Mouse (Mus musculus) heart, adult 2 months (tissue): ENCODE measurements around the gene E2f4. TPM values are rescaled to one million over a fixed set of nuclear protein-coding genes. Genes with fewer than 3 reads are reported as not detected.

Experiments used
- DNase-seq, 2 experiments: peaks; one replicate each; pipeline ENCODE4 v3.0.0; 2021
- H3K27ac ChIP-seq: fragments of 200-600 bp; 2 replicates; pipeline ENCODE4 v1.8.1; 2022
- H3K27me3 ChIP-seq: fragments of 200-500 bp; 2 replicates; pipeline ENCODE4 v1.6.1; 2012; ENCODE audit warnings: mild to moderate bottlenecking, low read length, inconsistent platforms, mixed read lengths; ENCODE audit not compliant: control insufficient read depth, insufficient read depth
- H3K36me3 ChIP-seq: fragments of 200-500 bp; 2 replicates; pipeline ENCODE4 v1.6.1; 2012; ENCODE audit warnings: low read length, inconsistent platforms; ENCODE audit not compliant: control insufficient read depth, insufficient read depth
- H3K4me1 ChIP-seq: fragments of 200-500 bp; 2 replicates; pipeline ENCODE4 v1.6.1; 2011; ENCODE audit warnings: low read length; ENCODE audit not compliant: control insufficient read depth, insufficient read depth
- H3K4me3 ChIP-seq: fragments of 200-600 bp; 2 replicates; pipeline ENCODE4 v1.8.1; 2022
- H3K79me2 ChIP-seq: fragments of 200-500 bp; replicated peaks from 2 replicates; pipeline ENCODE4 v1.6.1; 2012; ENCODE audit warnings: mild to moderate bottlenecking, inconsistent platforms, low read length, moderate library complexity, mixed read lengths; ENCODE audit not compliant: control insufficient read depth, insufficient read depth
- H3K9ac ChIP-seq: fragments of 200-500 bp; 2 replicates; pipeline ENCODE4 v1.6.1; 2012; ENCODE audit warnings: low read depth, mild to moderate bottlenecking, control low read depth, inconsistent platforms, low read length, mixed read lengths
- CTCF ChIP-seq: fragments of 200-600 bp; IDR thresholded peaks from 2 replicates; pipeline ENCODE4 v1.8.1; 2022; ENCODE audit warnings: antibody characterized with exemption, mild to moderate bottlenecking, moderate library complexity
- EP300 ChIP-seq: fragments of 200-500 bp; IDR thresholded peaks from 2 replicates; pipeline ENCODE4 v1.6.1; 2011; ENCODE audit warnings: low read depth, low read length, control low read depth; ENCODE audit not compliant: insufficient read depth
- POLR2A ChIP-seq: fragments of 200-500 bp; IDR thresholded peaks from 2 replicates; pipeline ENCODE4 v1.6.1; 2011; ENCODE audit warnings: mild to moderate bottlenecking, low read depth, low read length, control low read depth; ENCODE audit not compliant: insufficient read depth
- WGBS: fragments of 180-500 bp; shearing (Covaris S2); methylation state at CpG from one replicate; pipeline ENCODE4 v1.1.7; 2018; 5-methylcytosine and 5-hydroxymethylcytosine counted together
- intact Hi-C: fragments of 180-260 bp; cut with DNase I; formaldehyde crosslinking; loops from one replicate; pipeline ENCODE4 v1.15.1; 2025
- polyA plus RNA-seq: library from polyadenylated mRNA; depleted of rRNA; stranded (reverse); fragments of >200 nt; gene quantifications from 2 replicates; pipeline ENCODE4 v1.2.3, GENCODE M21; 2012
- total RNA-seq, 2 experiments: library from RNA; stranded (reverse); gene quantifications; 2 replicates each; pipeline ENCODE4 v1.2.3; 2021

Gene E2f4
- total and polyA plus RNA-seq, 3 experiments = 21.1 to 61.8 (median 21.5) TPM

DNA sequence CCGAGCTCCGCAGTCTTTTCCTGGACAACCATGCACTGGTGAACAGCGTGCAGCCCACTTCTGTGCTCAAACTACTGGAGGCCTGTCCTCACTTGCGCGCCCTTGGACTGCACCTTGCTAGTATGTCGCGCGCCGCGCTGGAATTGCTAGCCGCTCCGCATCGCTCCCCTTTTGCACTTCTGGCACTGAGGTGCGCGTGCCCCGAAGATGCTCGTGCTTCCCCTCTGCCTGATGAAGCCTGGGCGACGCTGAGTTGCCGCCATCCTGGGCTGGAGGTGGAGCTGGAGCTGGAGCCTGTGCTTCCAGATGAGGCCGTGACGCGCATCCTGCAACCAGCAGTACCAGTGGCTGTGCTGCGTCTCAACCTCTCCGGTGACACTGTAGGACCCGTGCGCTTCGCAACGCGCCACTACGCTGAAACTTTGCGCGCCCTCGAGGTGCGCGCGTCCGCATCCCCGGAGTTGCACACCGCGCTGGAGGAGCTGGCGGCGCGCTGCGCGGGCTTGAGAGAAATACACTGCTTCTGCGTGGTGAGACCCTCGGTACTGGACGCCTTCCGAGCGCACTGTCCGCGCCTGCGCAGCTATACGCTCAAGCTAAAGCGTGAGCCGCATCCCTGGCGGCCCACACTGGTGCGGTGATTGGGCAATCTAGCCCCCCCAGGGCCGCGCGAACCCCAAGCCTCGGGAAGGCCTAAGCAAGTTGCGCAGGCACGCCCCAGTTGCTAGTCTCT is 29.0 kb upstream of the E2f4 start:
- Histone ChIP-seq H3K4me3 (peak overlapping the region; percentile 45), H3K9ac (peak overlapping the region; percentile 86), H3K36me3 (no peaks in the 10 kb centered on the region), H3K27ac (peak overlapping the region; percentile 75), H3K27me3 (no peaks in the 10 kb centered on the region), H3K4me1 (peaks cover 3% of the 10 kb centered on the region), H3K79me2 (no peaks in the 10 kb centered on the region)
- no peak for TF ChIP-seq EP300
- TF ChIP-seq CTCF = no peak
- TF ChIP-seq POLR2A = no peak
- WGBS = 26% methylated on average over 65 of the region's 65 CpGs
- DNase-seq = peak; percentile 27 to 41
- intact Hi-C loops = loop anchor here (10.0 kb wide), 1 partner anchor 614 kb away; no protein-coding TSS in a partner anchor

DNA sequence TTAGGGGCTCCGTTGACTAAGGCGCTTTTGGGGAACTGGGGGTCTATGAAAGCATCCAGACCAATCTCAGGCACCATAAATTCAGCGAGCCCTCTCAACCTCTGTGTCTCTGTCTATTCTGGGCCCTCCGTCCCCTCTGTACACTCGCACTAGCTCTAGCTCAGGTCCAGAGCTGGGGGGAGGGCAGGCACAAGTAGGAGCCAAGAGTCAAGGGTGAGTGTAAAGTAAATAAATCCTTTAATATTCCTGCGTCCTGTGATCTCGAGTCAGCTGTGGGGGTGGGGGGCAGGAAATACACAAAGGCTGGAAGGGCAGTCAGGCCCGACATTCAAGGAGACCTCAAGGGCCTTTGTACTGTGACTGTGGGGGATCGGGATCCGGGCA is 28.4 kb upstream of the E2f4 start:
- no peak for DNase-seq
- H3K36me3 ChIP-seq = no peaks in the 10 kb centered on the region
- H3K79me2 ChIP-seq = no peaks in the 10 kb centered on the region
- intact Hi-C loops = loop anchor here (10.0 kb wide), 1 partner anchor 614 kb away; no protein-coding TSS in a partner anchor
- peak overlapping the region; percentile 86 for H3K9ac ChIP-seq
- H3K27me3 ChIP-seq = no peaks in the 10 kb centered on the region
- TF ChIP-seq EP300 (0 out of 2 replicates have a peak, but pooled peaks have one; percentile 33), CTCF (no peak)
- 12% methylated on average over 10 of the region's 10 CpGs for WGBS
- H3K4me1 ChIP-seq = peaks cover 3% of the 10 kb centered on the region
- H3K27ac ChIP-seq = peak overlapping the region; percentile 75
- H3K4me3 ChIP-seq = peak overlapping the region; percentile 45

DNA sequence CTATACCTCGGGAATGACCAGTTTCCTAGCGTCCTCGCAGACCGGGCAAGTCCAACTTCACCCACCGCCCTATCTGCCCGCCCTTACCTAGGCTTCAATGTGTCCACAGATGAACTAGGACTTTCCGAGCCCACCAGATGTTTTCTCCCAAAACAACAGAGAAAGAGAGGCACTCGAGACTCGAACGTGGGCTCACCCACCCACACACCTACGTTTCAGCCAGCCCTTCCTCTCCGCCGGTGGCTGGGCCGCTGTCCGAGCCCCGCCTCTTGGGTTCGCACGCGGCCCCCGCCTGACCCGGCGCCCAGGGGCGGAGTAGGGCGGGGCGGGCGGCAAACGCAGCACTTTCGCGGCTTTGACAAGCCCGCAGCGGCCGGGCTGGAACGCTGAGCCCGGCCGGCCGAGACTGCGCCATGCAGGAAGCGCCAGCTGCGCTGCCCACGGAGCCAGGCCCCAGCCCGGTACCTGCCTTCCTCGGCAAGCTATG is 28.0 kb upstream of the E2f4 start, which contains the start of gene Hsf4:
Gene Hsf4 (plus strand): TSS at position 341 of the 487 bp plus-strand sequence.
- DNase-seq = peak; percentile 85 to 87
- Histone ChIP-seq H3K4me3 (peak within 1 kb of the TSS; percentile 45), H3K4me1 (peaks cover 3% of the 10 kb centered on the region), H3K9ac (peak within 1 kb of the TSS; percentile 86), H3K79me2 (no peaks in the 10 kb centered on the region), H3K27ac (peak within 1 kb of the TSS; percentile 75), H3K36me3 (no peaks in the 10 kb centered on the region), H3K27me3 (no peaks in the 10 kb centered on the region)
- peak; percentile 47; the same call in 1 of the 2 replicates for TF ChIP-seq POLR2A
- no peak for TF ChIP-seq EP300
- no peak for TF ChIP-seq CTCF
- intact Hi-C loops = loop anchor here (10.0 kb wide), 1 partner anchor 615 kb away; no protein-coding TSS in a partner anchor
- WGBS = 2% methylated on average over 42 of the region's 42 CpGs

DNA sequence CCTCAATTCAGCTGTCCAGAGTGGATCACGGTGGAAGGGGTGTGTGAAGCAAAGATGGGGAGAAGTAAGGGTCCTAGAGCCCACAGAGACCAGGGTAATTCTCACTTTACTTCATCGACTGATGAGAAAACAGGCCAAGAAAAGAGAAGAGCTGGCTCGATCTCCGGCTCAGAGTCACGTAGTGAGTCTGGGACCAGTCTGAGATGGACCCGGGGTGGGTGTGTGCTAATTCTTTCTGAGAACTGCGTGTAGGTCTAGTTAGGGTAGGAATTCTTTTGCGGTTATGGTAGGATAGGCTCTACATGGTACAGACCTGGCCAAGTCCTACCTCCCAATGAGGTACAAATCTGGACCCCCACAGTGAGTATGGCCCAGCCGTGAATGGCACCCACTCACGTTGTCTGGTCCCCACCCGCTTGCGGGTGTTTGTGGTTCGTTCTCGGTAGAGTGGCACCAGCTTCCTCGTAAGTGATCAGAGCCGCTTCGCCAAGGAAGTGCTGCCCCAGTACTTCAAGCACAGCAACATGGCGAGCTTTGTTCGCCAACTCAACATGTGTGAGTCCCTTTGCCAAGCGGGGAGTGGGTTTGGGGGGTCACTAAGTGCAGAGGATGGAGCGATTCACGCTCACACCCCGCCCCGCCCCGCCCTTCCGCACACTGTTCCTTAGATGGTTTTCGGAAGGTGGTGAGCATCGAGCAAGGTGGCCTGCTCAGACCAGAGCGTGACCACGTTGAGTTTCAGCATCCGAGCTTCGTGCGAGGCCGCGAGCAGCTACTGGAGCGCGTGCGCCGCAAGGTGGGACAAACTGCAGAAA is 27.2 kb upstream of the E2f4 start:
- Histone ChIP-seq H3K4me1 (peaks cover 3% of the 10 kb centered on the region; the same call in 1 of the 2 replicates), H3K79me2 (no peaks in the 10 kb centered on the region), H3K9ac (peak overlapping the region; percentile 86), H3K27ac (peak overlapping the region; percentile 75), H3K36me3 (no peaks in the 10 kb centered on the region), H3K4me3 (peak overlapping the region; percentile 45), H3K27me3 (no peaks in the 10 kb centered on the region)
- no peak for TF ChIP-seq POLR2A
- TF ChIP-seq CTCF = no peak
- no peak for TF ChIP-seq EP300
- peak in 1 of 2 experiments; percentile 23 for DNase-seq
- intact Hi-C loops = no loop called here
- WGBS = 40% methylated on average over 39 of the region's 39 CpGs

DNA sequence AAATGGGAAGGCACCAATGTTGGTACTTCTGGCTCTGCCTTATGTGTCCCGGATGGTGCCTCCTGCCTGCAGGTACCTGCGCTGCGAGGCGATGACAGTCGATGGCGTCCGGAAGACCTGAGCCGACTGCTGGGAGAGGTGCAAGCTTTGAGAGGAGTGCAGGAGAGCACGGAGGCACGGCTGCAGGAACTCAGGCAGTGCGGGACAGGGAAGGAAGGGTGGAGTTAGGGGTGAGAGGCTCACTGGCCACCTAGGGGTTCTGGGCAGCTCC is 26.6 kb upstream of the E2f4 start:
- intact Hi-C loops = no loop called here
- no peaks in the 10 kb centered on the region for H3K79me2 ChIP-seq
- no peaks in the 10 kb centered on the region for H3K27me3 ChIP-seq
- no peak overlapping the region for H3K9ac ChIP-seq
- TF ChIP-seq CTCF (no peak), POLR2A (no peak)
- peak in 1 of 2 experiments; percentile 15 for DNase-seq
- WGBS = 34% methylated on average over 11 of the region's 11 CpGs
- no peak overlapping the region for H3K4me3 ChIP-seq
- peaks cover 4% of the 10 kb centered on the region; the same call in 1 of the 2 replicates for H3K4me1 ChIP-seq
- H3K36me3 ChIP-seq = no peaks in the 10 kb centered on the region
- H3K27ac ChIP-seq = no peak overlapping the region
